Mouse (Mus musculus) naive thymus-derived CD4-positive, alpha-beta T cell, adult 2 months (primary cell): Measurements from ENCODE around the gene Map6.

Source experiments
- DNase-seq: peaks from one replicate; pipeline ENCODE4 v3.0.0-alpha.2; 2011; ENCODE audit warnings: low read depth

Gene Map6

DNA sequence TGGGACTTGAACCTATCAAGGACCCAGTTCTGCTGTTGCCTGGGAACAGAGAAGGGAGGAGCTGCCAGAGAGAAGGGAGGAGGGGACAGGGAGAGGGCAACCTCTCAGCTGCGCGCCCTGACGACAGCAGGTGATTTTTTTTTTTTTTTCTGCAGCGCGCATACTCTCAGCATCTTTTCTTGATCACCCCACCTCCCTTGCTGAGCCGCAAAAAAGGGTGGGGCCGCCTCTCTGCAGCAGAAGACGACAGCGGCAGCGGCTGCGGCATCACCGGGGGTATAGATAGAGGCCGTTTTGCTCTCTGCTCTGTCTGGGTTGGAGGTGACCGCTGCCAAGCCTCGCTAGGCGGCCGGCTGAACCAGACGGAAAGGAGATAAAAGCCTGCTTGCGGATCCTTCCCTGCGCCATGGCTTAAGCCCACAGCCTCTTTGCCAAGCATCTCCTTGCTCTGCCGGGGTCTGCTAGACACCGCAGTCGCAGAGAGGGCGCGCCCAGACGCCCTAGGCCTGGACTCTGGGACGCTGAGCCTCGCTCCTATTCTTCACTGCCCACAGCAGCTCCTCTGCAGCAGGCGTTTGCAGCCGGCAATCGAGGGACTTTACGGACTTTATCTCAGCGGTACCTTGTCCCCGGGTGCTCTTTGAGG lies at the start of gene Map6:
TSS of gene Map6 (plus strand) at position 197 of the 646 bp plus-strand sequence.
- DNase-seq = peak; percentile 47

DNA sequence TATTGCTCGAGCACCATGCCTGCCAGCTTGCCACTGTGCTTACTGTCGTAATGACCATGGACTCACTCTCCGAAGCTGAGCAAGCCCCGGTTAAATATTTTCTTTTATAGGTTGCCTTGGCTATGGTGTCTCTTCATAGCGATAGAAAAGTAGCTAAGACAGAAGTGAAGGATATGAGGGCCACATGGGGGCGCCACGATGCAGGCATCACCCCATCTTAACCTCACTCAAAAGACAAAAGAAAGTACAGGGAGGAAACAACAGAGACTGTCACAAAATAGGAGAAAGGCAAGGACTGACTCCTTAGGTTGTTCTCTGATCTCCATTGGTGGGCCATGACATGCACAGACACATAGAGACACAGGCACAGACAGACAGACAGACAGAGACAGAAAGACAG lies 43.0 kb upstream of the Map6 start:
- peak; percentile 8 for DNase-seq

DNA sequence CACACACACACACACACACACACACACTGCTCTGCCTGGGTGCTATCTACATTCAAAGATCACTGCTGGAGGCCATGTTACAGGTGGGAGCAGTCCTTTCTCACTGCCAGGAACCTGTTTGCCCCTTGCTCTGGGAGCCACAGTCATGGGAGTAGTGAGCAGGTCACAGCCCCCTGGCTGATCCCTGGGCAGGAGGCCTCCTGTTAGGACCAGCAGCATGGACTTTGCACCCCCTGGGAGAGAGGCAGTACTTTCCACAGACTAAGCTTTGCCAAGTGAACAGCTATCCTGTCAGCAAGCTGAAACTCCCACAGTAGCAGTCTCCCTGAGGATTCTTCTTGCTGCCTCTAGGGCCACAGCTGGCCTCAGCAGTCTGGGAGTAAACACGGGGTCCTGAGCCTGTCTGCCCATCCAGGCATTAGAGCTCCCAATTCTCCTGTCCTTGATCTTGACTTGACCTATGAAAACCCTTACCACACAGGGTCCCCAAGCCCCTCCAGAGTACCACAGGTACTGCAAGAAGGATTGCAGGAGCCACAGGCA lies 42.5 kb upstream of the Map6 start:
- DNase-seq = no peak

DNA sequence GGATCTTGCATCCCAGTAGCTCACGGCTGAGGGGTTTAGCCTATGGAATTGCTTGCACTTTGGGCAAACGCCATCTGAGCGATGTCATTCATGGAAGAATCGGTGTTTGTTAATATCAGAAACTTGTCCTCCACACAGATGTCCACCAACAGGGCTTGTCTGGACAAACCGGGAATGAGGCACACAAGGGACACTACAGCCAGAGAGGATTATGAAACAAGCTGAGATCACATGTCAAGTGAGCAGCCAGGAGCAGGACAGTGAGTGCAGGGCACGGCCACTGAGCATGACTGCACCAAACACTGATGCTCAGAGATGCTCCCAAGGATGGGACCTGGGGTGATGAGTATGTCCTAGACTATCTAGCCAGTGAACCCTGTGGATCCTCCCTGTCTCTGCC lies 41.8 kb upstream of the Map6 start:
- DNase-seq = no peak

DNA sequence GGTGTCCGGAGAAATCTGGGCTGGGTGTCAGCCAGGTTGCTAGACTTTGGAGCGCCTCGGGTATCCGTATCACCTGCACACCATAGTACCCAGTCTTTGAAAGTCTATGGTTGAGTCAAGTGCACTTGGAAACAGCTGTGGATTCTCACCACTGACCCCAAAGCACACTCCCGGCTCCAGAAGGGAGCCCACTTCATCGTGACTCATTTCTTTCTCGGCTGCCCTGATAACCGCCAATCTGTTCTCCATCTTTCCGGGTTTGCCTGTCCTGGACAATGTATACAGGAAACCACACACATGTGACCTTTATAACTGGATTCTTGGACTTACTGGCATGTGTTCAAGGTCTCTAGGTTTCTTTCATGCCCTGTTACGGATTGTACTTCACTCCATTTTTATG lies 40.6 kb upstream of the Map6 start:
- DNase-seq = no peak

DNA sequence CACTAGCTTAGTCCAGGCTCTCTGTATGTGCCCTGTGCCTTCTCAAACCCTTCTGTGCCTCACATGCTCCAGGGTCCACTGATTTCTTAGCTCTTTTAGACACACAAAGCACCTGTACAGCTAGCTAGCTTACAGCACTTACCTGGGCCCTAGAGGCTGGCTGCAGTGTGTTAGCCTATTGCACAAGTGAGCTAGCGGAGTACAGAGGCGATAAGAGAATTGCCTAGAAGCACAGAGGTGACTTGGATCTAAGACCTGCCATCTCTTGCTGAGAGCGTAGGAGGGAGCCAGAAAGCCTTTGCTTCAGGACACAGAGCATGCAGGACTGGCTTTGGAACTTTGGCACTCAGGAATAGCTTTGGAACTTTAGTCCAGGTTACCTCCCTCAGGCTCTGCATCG lies 40.0 kb upstream of the Map6 start:
- DNase-seq = no peak

DNA sequence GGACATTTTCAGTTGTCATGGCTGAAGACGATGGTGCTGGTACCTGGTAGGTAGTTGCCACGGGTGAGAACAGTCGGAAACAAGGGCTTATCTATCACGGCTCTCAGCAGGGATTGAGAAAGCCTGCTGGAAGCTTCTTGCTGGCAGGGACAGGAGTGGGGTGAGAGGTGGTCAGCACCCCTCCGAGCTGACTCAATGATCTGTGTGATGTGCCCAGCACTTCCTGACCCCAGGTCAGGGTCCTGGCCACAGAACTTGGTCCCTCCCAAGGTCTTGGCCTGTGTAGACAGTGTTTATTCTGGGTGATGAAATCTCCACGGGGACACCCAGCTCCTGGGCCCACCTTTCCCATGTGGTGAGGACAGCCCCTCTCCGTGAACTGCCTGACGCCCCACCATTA lies 38.4 kb upstream of the Map6 start:
- no peak for DNase-seq

DNA sequence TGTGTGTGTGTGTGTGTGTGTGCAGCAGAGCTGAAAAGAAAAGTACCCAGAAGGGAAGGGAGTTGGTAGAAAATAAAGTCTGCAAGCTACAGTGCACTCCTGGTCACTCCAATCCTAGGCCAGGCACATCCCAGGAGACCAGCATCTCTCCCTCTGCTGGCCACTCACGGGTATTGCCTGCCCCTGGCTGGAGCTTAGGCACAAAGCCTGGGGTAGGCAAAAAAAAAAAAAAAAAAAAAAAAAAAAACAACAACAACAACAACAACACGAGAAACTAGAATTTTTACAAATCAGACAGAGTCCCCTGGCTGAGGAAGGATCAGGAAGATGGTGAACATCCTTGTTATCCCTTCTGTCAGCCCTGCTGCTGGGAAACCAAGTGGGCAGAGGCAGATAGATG lies 37.8 kb upstream of the Map6 start:
- DNase-seq = no peak

DNA sequence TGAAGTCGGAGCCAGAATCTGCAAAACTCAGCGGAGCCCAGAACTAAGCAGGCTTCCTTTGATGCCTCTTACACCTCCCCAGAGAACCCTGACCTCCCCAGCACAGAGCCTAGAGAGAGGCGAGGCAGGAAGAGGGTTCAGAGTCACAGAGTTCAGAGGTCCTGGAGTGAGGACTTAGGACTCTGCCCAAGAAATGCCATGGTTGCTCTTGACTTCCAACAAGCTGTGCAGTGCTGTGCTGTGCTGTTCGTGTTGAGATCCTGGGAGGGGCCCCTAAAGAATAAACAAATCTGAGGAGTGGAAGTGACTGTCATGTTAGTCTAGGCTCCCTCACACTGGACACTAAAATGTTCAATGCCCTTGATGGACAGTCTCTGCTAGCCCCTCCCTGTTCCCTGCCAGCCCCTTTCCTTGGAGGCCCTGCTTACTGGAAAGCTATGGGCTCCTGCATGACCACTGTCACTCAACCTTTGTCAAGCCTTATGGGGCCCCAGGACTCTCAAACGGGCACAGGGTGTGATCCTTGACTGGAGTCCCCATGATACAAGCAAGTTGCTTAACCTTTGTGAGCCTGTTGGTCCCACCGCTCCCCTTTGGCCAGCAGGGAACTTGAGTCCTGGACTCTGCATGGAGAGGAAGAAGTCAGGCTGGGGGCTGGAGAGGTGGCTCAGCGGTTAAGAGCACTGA lies 37.0 kb upstream of the Map6 start:
- DNase-seq = no peak

DNA sequence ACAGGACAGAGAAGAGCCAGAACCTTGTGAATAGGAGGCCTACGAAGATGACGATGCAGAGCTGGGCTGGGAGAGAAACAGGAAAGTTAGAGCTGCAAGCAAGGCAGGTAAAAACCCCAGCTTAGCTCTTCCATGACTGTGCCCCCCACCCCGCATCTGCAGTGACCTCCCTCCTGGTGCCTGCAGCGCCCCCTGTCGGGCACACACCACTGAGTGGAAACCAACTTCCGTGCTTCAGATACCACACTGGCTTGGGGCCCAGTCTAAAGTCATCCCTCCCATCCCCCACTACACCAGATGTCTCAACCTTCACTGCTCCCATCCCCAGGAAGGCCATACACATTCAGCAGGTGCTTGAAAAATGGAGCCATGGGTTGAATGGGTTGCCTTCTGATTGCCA lies 34.7 kb upstream of the Map6 start:
- DNase-seq = no peak

DNA sequence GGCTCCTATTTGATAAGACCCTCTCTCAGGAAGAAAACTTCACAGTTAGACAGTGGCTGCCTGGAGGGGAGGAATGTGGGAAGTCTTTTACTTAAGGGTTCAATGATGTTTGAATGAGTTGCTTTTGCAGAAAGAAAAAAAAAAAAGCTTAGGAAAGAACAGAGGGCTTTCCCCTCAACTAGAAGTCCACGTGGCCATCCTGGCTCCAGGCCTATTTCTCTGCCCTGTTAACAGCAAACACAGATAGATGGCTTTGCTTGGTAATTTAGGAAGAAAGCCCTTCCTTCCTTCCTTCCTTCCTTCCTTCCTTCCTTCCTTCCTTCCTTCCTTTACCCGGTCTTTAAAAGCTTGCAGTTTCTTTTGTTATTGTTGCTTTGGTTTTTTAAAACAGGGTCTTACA lies 32.3 kb upstream of the Map6 start:
- no peak for DNase-seq

DNA sequence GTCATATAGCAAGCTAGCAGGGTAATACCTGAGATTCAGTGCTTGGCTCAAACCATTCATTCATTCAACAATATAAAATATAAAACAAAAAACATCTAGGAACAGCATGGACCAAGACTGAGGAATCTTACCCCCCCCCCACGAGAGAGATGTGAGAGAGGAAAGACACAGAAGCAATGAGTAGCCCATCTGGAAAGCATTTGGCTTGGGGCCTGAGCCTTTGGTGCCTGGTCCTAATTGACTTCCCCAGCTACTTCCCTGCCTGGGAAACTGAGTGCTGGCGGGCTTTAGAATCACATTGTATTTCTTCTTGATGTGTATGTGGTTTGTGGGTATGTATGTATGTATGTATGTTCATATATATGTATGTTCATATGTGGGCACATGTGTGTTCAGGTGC lies 31.6 kb upstream of the Map6 start:
- no peak for DNase-seq

DNA sequence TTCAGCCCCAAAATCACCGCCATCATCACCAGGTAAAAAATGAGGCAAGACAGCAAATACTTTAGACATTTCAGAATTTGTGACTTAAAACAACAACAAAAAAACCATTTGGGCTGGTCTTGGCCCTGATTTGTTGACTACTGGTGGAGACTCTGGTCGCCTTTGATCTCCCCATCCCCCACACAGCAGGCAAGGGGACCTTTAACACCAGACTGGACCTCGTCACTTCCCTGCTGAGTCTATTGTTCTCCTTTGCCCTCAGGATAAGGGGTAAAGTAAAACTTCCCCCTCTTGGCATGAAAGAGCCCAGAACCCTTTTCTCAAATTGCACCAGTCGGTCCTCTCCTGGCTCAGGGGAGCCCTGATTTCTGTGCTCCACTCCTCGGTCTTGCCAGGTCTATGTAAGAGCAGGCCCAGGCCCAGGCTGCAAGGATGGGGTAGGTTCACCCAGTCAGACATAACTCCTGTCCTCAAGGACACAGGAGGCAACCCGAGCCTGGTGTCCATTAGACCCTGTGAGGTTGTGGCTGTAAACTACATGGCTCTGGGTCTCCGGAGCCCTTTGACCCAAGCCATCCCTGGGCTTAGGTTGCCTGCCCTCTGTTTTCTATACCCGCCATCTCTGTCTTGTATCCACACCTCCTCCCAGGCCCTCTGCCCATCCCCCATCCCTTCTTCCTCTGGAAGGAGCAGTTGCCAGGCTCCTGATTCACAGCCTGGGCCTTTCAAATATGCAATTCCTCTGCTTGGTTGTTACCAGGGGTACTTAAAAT lies 30.2 kb upstream of the Map6 start:
- DNase-seq = no peak

DNA sequence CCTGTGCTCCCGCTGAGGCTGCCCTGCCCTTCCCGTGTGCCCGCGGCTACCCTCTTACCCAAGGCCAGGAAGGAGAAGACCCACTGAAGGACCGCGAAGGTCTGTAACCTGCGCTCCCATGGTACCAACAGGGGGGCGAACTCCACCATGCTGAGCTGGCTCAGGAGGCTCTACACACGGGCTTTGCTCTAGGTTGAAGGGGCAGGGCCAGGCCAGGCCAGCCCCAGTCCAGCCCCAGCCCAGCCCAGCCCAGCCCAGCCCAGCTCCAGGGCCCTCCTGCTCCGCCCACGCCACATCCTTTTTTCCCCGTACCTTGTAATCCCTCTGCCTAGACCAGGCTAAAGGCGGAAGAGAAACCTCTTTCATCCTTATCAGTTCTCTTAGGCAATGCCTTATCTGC lies 28.8 kb upstream of the Map6 start, which contains the start of gene Mogat2:
TSS of gene Mogat2 (minus strand) at position 203 of the 400 bp plus-strand sequence.
- DNase-seq = no peak

DNA sequence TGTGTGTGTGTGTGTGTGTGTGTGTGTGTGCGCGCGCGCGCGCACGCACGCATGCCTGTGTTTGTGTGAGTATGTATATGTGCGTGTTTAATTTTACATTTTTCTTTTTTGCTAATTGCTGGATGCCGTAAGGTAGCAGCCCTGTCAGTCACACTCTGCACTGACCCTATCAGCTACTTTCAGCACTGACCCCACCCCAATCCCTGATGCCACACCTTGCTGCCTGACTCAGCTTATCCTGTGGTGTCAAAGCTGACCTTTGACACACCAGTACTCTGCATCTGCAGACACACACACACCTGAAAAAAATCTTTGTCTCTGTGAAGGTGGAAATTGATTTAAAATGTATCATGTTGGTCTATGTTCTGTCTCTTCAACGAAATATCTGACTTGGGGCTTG lies 25.1 kb upstream of the Map6 start:
- no peak for DNase-seq

DNA sequence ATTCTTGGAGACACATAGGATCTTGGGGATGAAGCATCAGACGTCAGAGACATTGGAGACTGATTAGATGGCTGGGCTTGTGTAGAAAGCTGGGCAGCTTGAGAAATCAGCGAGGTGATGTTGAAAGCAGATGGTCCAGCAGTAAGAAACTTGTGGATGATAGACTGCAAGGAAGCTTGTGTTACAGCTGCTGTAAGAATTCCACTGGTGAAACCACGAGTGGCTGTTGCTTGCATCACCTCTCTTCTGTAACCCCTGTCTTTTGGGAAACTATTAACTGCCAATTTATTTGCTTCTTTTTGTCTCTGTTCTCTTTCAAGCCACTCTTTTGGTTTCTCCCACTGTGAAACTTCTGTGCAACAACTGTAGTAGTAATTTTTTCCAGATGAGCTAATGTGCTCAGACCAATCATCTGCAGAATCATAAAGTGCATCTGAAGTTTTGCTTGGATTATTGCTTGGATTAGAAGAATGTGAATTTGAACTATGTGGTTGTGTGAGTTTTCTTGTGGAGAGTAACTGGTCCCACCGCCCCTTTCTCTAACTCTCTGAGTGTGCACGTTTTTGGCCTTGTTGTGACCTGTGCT lies 19.0 kb upstream of the Map6 start:
- DNase-seq = no peak

DNA sequence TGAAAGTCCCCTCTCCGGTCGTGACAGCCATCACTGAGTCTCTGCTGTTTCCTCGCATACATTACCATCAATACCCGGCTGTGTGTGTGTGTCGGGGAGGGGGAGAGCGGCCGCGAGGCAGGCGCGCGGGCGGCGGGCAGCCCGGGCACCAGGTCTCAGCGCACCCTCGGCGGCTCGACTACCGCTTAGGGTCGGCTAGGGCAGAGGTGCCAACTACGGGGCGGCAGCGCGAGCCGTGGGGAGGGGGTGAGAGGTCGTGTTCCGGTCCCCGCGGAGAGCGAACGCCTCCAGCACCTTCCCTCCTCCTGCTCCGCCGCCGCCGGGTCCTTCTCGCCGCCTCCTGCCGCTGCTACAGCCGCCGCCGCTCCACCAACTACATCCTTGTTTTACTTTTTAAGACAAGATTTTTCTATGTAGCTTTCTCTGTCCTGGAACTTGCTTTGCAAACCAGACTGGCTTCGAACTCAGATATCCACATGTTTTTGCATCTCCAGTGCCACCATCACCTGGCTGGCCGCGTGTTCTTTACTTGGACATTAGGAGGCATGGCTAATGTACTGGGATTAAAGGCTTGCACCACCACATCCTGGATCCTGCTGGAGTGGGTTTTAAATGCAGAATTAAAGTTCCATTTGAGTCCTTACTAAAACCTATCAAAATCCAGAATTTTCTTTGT lies 18.2 kb upstream of the Map6 start:
- no peak for DNase-seq

DNA sequence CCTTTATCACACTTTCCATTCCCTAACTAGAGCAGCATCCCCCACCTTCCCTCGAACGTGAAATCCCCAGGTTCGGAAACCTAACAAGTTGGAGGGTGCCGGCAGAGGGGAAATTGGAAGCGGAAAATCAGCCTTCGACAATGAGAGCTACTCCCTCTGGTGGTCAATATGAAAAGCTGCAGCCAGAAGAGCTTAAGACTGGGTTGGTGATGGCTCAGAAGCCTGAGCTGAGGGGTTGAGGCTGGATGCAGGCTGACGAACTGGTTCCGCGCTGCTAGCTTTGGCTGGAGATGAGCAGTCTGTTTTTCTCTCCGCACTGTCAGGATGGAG lies 17.7 kb upstream of the Map6 start:
- peak; percentile 70 for DNase-seq

DNA sequence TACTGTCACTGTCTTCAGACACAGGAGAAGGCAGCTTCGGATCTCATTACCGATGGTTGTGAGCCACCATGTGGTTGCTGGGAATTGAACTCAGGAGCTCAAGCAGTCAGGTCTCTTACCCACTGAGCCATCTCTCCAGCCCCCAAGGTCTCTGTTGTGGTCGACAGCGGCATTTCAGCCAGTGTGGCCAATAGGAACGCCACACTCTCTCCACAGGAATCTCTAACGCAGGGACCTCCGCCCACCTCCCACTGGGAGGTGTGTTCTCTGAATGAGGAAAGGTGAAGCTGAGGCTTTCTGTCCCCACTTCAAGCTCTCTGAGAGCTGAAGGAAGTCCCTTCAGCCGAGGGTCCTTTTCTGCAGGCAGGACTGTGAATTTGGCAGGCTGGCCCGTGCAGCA lies 16.9 kb upstream of the Map6 start:
- DNase-seq = no peak

DNA sequence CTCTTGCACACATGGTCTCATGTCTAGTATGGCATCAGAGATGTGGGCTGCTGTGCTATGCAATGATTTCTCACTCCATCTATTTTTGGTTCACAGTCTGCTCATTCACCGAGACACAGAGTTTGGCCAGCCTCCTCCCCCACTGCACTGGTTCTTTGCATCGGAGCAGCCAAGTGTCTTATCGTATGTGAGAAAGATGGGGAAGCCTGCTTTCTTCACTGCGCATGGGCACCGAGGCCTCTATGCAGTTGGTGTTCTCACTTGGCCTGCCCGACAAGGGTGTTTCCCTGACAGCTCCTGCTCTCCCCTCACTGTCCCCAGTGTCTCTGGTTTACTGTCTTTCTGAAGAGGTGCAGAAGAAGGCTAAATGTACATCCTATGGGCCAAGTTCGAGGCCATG lies 12.2 kb upstream of the Map6 start:
- DNase-seq = no peak

DNA sequence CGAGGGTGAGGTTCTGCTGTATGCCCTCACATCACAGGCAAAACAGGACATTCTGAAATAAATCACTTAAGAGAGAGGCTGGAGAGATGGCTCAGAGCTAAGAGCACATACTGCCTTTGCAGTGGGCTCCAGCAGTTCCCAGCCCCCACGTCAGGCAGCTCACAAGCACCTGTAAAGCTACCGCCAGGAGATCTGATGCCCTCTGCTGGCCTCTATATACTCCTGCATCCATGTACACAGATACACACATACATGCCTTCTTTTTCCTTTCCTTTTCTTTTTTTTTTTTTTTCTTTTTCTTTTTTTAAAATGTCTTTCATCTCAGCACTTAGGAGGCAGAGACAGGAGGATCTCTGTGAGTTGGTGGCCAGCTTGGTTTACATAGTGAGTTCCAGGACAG lies 5.3 kb upstream of the Map6 start:
- DNase-seq = no peak

DNA sequence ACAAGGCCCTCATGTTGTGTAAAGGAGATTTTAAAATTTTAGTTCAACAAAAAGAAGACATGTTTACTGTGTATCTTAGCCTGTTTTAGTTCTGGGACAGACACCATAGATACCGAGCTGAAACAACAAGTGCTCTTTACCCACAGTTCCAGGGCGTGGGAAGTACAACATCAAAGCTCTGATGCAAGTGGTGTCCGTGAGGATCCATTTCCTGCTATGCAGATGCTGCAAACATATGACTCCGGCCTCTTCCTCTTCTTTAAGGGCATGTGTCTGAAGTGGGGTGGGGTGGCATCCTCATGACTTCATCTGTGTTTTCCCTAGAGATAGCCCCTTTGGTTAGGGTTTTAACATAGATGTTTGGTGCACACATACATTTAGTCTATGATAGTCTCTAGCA lies 3.7 kb upstream of the Map6 start:
- DNase-seq = no peak
